Mouse (Mus musculus): ENCODE data around the gene Ctss. TPM values are rescaled to one million over a fixed set of nuclear protein-coding genes. Genes with fewer than 3 reads are reported as not detected.
"Not testable (repeated sequence)": the region's sequence is repeated elsewhere in the genome, so short reads cannot be mapped to it uniquely, and the experiment has no call there.

The Ctss gene
- total and polyA plus RNA-seq, 3 experiments = 0.66 TPM; not detected in 2

DNA sequence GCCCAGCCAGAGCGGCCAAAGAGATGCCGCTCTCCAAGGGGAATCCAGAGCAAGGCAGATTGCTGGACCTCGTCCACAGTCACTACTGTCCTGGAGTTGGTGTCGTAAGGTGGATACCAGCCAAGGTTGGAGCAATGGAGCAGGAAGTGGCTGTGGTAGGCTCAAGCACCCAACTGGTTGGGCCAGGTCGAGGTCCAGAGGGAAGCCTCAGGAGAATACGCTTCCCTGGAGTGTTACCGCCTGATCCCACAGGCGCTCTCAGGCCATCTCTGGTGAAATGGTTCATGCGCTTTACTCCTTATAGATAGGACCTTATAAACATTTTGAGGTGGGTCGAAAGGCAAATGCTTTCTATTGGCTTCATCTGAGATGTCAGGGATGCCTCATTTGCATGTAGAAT is 12.3 kb downstream of the Ctss start:
- Histone ChIP-seq H3K36me3 (replicated peaks) (no peaks in the 10 kb centered on the region), H3K4me3 (ENCODE audit: low read depth, low read length) (no peak overlapping the region), H3K27me3 (ENCODE audit: insufficient read depth, low read length) (peaks cover 10% of the 10 kb centered on the region), H3K4me1 (ENCODE audit: insufficient read depth, low read depth, low read length) (peaks cover 3% of the 10 kb centered on the region; the same call in 1 of the 2 replicates), H3K9me3 (replicated peaks) (peaks cover 3% of the 10 kb centered on the region; the same call in 1 of the 2 replicates)
- no peak for DNase-seq (ENCODE audit: low spot score)
- TF ChIP-seq POLR2AphosphoS5 (IDR thresholded peaks at IDR 0.05; ENCODE audit: insufficient replicate concordance, low read depth, low read length) (no peak), GATA1 (IDR thresholded peaks at IDR 0.05; ENCODE audit: borderline replicate concordance, low read length) (no peak), CTCF (IDR thresholded peaks at IDR 0.05; ENCODE audit: low read depth, low read length) (no peak), TAL1 (conservative IDR thresholded peaks at IDR 0.05; ENCODE audit: low read depth, low read length) (no peak), GATA2 (IDR thresholded peaks at IDR 0.05; ENCODE audit: borderline replicate concordance, low read depth, low read length) (no peak)
- no peak for ATAC-seq (ENCODE audit: extremely low read depth, insufficient number of reproducible peaks, low FRiP score, poor library complexity, severe bottlenecking)

DNA sequence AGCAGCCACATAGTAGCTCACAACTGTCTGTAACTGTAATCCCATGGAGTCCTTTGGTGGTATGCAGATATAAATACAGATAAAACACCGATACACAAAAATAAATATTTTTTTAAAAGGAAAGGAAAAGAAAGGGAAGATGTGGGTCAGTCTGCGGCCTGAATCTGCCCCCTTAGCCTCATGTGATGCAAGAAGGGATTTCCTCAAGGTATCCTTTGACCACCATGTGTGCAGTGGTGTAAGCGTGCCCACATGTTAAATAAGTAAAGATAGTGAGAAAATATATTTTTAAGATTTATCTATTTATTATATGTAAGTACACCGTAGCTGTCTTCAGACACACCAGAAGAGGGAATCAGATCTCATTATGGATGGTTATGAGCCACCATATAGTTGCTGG is 13.3 kb downstream of the Ctss start:
- H3K4me3 ChIP-seq (ENCODE audit: low read depth, low read length) = no peak overlapping the region
- peaks cover 3% of the 10 kb centered on the region; the same call in 1 of the 2 replicates for H3K4me1 ChIP-seq (ENCODE audit: insufficient read depth, low read depth, low read length)
- ATAC-seq (ENCODE audit: extremely low read depth, insufficient number of reproducible peaks, low FRiP score, poor library complexity, severe bottlenecking) (no peak), DNase-seq (ENCODE audit: low spot score) (no peak)
- peaks cover 3% of the 10 kb centered on the region; the same call in 1 of the 2 replicates for H3K9me3 ChIP-seq (replicated peaks)
- H3K36me3 ChIP-seq (replicated peaks) = no peaks in the 10 kb centered on the region
- TF ChIP-seq TAL1 (conservative IDR thresholded peaks at IDR 0.05; ENCODE audit: low read depth, low read length) (no peak), GATA1 (IDR thresholded peaks at IDR 0.05; ENCODE audit: borderline replicate concordance, low read length) (no peak), GATA2 (IDR thresholded peaks at IDR 0.05; ENCODE audit: borderline replicate concordance, low read depth, low read length) (no peak), POLR2AphosphoS5 (IDR thresholded peaks at IDR 0.05; ENCODE audit: insufficient replicate concordance, low read depth, low read length) (no peak), CTCF (IDR thresholded peaks at IDR 0.05; ENCODE audit: low read depth, low read length) (no peak)
- H3K27me3 ChIP-seq (ENCODE audit: insufficient read depth, low read length) = peaks cover 16% of the 10 kb centered on the region

DNA sequence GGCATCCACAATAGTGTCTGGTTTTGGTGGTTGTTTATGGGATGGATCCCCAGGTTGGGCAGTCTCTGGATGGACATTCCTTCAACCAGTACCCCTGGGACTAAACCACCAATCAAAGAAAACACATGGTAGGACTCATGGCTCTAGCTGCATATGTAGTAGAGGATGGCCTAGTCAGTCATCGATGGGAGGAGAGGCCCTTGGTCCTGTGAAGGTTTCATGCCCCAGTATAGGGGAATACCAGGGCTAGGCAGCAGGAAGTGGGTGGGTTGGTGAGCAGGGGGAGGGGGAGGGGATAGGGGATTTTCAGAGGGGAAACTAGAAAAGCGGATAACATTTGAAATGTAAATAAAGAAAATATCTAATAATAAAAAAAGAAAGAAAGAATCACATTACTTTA is 14.6 kb downstream of the Ctss start:
- H3K4me1 ChIP-seq (ENCODE audit: insufficient read depth, low read depth, low read length); DNase-seq (ENCODE audit: low spot score); H3K9me3 ChIP-seq (replicated peaks); ATAC-seq (ENCODE audit: extremely low read depth, insufficient number of reproducible peaks, low FRiP score, poor library complexity, severe bottlenecking); H3K4me3 ChIP-seq (ENCODE audit: low read depth, low read length); H3K36me3 ChIP-seq (replicated peaks): not testable (repeated sequence)
- H3K27me3 ChIP-seq (ENCODE audit: insufficient read depth, low read length) = peaks cover 24% of the 10 kb centered on the region

DNA sequence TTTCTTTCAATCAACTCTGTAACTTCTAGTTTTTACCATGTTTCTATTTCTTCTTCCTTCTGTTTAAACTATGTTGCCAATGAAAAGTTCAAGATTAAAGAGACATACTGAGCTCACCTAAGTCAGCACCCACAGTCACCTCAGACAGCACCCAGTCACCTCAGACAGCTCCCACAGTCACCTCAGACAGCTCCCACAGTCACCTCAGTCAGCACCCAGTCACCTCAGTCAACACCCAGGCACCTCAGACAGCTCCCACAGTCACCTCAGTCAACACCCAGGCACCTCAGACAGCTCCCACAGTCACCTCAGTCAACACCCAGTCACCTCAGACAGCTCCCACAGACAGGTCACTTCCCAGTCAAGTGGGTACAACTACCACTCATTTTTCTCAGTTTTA is 15.6 kb downstream of the Ctss start:
- Histone ChIP-seq H3K9me3 (replicated peaks) (no peaks in the 10 kb centered on the region), H3K27me3 (ENCODE audit: insufficient read depth, low read length) (peaks cover 29% of the 10 kb centered on the region), H3K36me3 (replicated peaks) (no peaks in the 10 kb centered on the region), H3K4me3 (ENCODE audit: low read depth, low read length) (no peak overlapping the region), H3K4me1 (ENCODE audit: insufficient read depth, low read depth, low read length) (peaks cover 3% of the 10 kb centered on the region; the same call in 1 of the 2 replicates)
- DNase-seq (ENCODE audit: low spot score) = no peak
- TF ChIP-seq POLR2AphosphoS5 (IDR thresholded peaks at IDR 0.05; ENCODE audit: insufficient replicate concordance, low read depth, low read length) (no peak), GATA1 (IDR thresholded peaks at IDR 0.05; ENCODE audit: borderline replicate concordance, low read length) (no peak), CTCF (IDR thresholded peaks at IDR 0.05; ENCODE audit: low read depth, low read length) (no peak), GATA2 (IDR thresholded peaks at IDR 0.05; ENCODE audit: borderline replicate concordance, low read depth, low read length) (no peak), TAL1 (conservative IDR thresholded peaks at IDR 0.05; ENCODE audit: low read depth, low read length) (no peak)
- no peak for ATAC-seq (ENCODE audit: extremely low read depth, insufficient number of reproducible peaks, low FRiP score, poor library complexity, severe bottlenecking)

DNA sequence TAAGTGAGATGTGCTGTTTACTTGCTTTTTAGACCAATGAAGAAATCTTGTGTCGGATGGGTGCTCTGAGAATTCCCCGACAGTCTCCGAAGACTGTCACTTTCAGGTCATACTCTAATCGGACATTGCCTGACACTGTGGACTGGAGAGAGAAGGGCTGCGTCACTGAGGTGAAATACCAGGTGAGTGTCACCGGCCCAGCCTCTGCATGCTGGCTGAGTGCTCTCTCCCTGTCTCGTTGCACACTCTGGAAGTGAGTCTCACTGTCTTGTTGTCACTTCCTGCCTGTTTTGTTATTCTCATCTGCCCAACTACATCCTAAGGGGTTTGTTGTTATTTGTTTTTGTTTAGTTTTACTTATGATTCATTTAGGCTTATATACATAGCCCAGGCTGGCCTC is 16.4 kb downstream of the Ctss start:
- ATAC-seq (ENCODE audit: extremely low read depth, insufficient number of reproducible peaks, low FRiP score, poor library complexity, severe bottlenecking) = no peak
- H3K9me3 ChIP-seq (replicated peaks) = no peaks in the 10 kb centered on the region
- no peak for DNase-seq (ENCODE audit: low spot score)
- peaks cover 30% of the 10 kb centered on the region for H3K27me3 ChIP-seq (ENCODE audit: insufficient read depth, low read length)
- TF ChIP-seq GATA2 (IDR thresholded peaks at IDR 0.05; ENCODE audit: borderline replicate concordance, low read depth, low read length) (no peak), CTCF (IDR thresholded peaks at IDR 0.05; ENCODE audit: low read depth, low read length) (no peak), TAL1 (conservative IDR thresholded peaks at IDR 0.05; ENCODE audit: low read depth, low read length) (no peak), GATA1 (IDR thresholded peaks at IDR 0.05; ENCODE audit: borderline replicate concordance, low read length) (no peak), POLR2AphosphoS5 (IDR thresholded peaks at IDR 0.05; ENCODE audit: insufficient replicate concordance, low read depth, low read length) (no peak)
- H3K4me1 ChIP-seq (ENCODE audit: insufficient read depth, low read depth, low read length) = peaks cover 3% of the 10 kb centered on the region; the same call in 1 of the 2 replicates
- no peak overlapping the region for H3K4me3 ChIP-seq (ENCODE audit: low read depth, low read length)
- no peaks in the 10 kb centered on the region for H3K36me3 ChIP-seq (replicated peaks)

DNA sequence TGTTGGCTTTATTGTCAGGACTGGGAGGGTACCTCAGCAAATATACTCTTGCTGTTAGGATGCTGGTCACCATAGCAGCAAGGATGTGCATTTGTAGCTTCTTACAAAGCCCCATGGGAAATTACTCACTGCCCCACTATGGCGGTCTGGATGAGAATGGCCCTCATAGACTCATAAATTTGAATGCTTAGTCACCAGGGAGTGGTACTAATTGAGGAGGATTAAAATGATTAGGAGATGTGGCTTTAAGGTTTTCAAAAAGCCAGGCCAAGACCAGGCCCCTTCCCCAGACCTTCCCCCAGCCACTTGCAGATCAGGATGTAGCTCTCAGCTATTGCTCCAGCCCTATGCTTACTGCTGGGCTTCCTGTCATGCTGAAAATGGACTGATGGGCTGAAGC is 23.6 kb downstream of the Ctss start:
- Histone ChIP-seq H3K4me3 (ENCODE audit: low read depth, low read length) (no peak overlapping the region), H3K27me3 (ENCODE audit: insufficient read depth, low read length) (peaks cover 24% of the 10 kb centered on the region), H3K9me3 (replicated peaks) (no peaks in the 10 kb centered on the region), H3K36me3 (replicated peaks) (no peaks in the 10 kb centered on the region), H3K4me1 (ENCODE audit: insufficient read depth, low read depth, low read length) (no peaks in the 10 kb centered on the region)
- ATAC-seq (ENCODE audit: extremely low read depth, insufficient number of reproducible peaks, low FRiP score, poor library complexity, severe bottlenecking) (no peak), DNase-seq (ENCODE audit: low spot score) (no peak)
- TF ChIP-seq TAL1 (conservative IDR thresholded peaks at IDR 0.05; ENCODE audit: low read depth, low read length) (no peak), POLR2AphosphoS5 (IDR thresholded peaks at IDR 0.05; ENCODE audit: insufficient replicate concordance, low read depth, low read length) (no peak), GATA1 (IDR thresholded peaks at IDR 0.05; ENCODE audit: borderline replicate concordance, low read length) (no peak), CTCF (IDR thresholded peaks at IDR 0.05; ENCODE audit: low read depth, low read length) (no peak), GATA2 (IDR thresholded peaks at IDR 0.05; ENCODE audit: borderline replicate concordance, low read depth, low read length) (no peak)

DNA sequence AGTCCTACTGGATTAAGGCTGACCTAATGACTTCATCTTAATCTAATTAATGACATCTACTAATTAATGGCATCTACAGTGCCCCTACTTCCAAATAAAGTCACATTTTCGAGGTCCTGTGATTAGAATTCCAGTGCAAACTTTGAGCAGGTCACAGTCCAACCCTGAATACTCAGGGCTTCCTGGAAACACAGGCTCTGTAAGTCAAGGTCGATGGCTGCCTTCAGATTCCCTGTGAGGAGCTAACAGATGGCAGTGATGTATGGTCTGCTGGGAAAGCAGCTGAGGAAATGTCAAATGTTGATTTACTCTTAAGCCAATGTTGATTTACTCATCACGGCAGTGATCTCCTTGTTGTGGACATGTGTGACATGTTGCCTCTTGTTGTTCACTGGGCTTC is 27.4 kb downstream of the Ctss start:
- H3K27me3 ChIP-seq (ENCODE audit: insufficient read depth, low read length) = peaks cover 7% of the 10 kb centered on the region
- TF ChIP-seq GATA2 (IDR thresholded peaks at IDR 0.05; ENCODE audit: borderline replicate concordance, low read depth, low read length) (no peak), GATA1 (IDR thresholded peaks at IDR 0.05; ENCODE audit: borderline replicate concordance, low read length) (no peak), TAL1 (conservative IDR thresholded peaks at IDR 0.05; ENCODE audit: low read depth, low read length) (no peak), POLR2AphosphoS5 (IDR thresholded peaks at IDR 0.05; ENCODE audit: insufficient replicate concordance, low read depth, low read length) (no peak), CTCF (IDR thresholded peaks at IDR 0.05; ENCODE audit: low read depth, low read length) (no peak)
- H3K4me1 ChIP-seq (ENCODE audit: insufficient read depth, low read depth, low read length) = 0 out of 2 replicates have a peak, but pooled peaks cover 2% of the 10 kb centered on the region
- no peaks in the 10 kb centered on the region for H3K36me3 ChIP-seq (replicated peaks)
- DNase-seq (ENCODE audit: low spot score) = no peak
- no peak overlapping the region for H3K4me3 ChIP-seq (ENCODE audit: low read depth, low read length)
- no peak for ATAC-seq (ENCODE audit: extremely low read depth, insufficient number of reproducible peaks, low FRiP score, poor library complexity, severe bottlenecking)
- no peaks in the 10 kb centered on the region for H3K9me3 ChIP-seq (replicated peaks)
